Mouse (Mus musculus) inflammation-experienced regulatory T-cells, adult 6 months (primary cell): ENCODE measurements around the gene Olfr2. TPM values are rescaled to one million over a fixed set of nuclear protein-coding genes. Genes with fewer than 3 reads are reported as not detected.
"Not testable (repeated sequence)": the region's sequence is repeated elsewhere in the genome, so short reads cannot be mapped to it uniquely, and the experiment has no call there.

Source experiments
- ATAC-seq: one replicate; pipeline ENCODE4 v1.8.0; 2017
- polyA plus RNA-seq, 3 experiments: library from polyadenylated mRNA; unstranded; fragments of 100-300 nt; shearing (Covaris generic); gene quantifications; one replicate each; pipeline ENCODE4 v1.2.1; 2017

Gene Olfr2
- not detected for polyA plus RNA-seq

- ATAC-seq, result no peak
Observed at GRCm38 (mm10) chr7:107005972-107006371, at the start of gene Olfr2. Gene Olfr2 (minus strand): TSS chr7:107006072.

GRCm38 (mm10) chr7:107047578-107047977 lies 41.7 kb upstream of the Olfr2 start:
- no peak for ATAC-seq

- no peak for ATAC-seq
Observed at GRCm38 (mm10) chr7:107045833-107046232, 40.0 kb upstream of the Olfr2 start.

- ATAC-seq, result no peak
Observed at GRCm38 (mm10) chr7:107044407-107044806, 38.5 kb upstream of the Olfr2 start.

GRCm38 (mm10) chr7:107043136-107043535 lies 37.3 kb upstream of the Olfr2 start:
- no peak for ATAC-seq

- ATAC-seq, result no peak
Observed at GRCm38 (mm10) chr7:107039934-107040563, 34.2 kb upstream of the Olfr2 start.

- ATAC-seq, result no peak
Observed at GRCm38 (mm10) chr7:107030874-107031273, 25.0 kb upstream of the Olfr2 start, which contains the start of gene Olfr713. Gene Olfr713 (plus strand): TSS chr7:107031174.

GRCm38 (mm10) chr7:107004169-107004568 lies 1.7 kb downstream of the Olfr2 start:
- no peak for ATAC-seq

GRCm38 (mm10) chr7:107000798-107001197 lies 5.1 kb downstream of the Olfr2 start:
- no peak for ATAC-seq

- ATAC-seq, result no peak
Observed at GRCm38 (mm10) chr7:106985236-106985635, 20.6 kb downstream of the Olfr2 start.

- ATAC-seq, result no peak
Observed at GRCm38 (mm10) chr7:106975353-106975752, 30.5 kb downstream of the Olfr2 start, which contains the start of gene Olfr711. Gene Olfr711 (minus strand): TSS chr7:106975453.

- ATAC-seq, result not testable (repeated sequence)
Observed at GRCm38 (mm10) chr7:106967503-106967902, 38.4 kb downstream of the Olfr2 start.

GRCm38 (mm10) chr7:106963837-106964236 lies 42.0 kb downstream of the Olfr2 start, which contains the start of gene Olfr6:
Gene Olfr6 (minus strand): TSS chr7:106963937.
- no peak for ATAC-seq

- ATAC-seq, result no peak
Observed at GRCm38 (mm10) chr7:106948212-106948611, 57.7 kb downstream of the Olfr2 start, which contains the start of gene Olfr710. Gene Olfr710 (minus strand): TSS chr7:106948312.

Other genes starting within 250 kb of the Olfr2 start
- gene Olfr699, start 212.9 kb downstream of the Olfr2 start, polyA plus RNA-seq, result under 1 TPM in 1 of 3 experiments, not detected in 2; 0.15 TPM
- gene Olfr700, start 197.2 kb downstream of the Olfr2 start, polyA plus RNA-seq, result not detected
- gene Olfr701, start 191.9 kb downstream of the Olfr2 start, polyA plus RNA-seq, result not detected
- not detected for gene Olfr702, start 172.2 kb downstream of the Olfr2 start, polyA plus RNA-seq
- not detected for gene Olfr703, start 162.7 kb downstream of the Olfr2 start, polyA plus RNA-seq
- not detected for gene Olfr704, start 142.9 kb downstream of the Olfr2 start, polyA plus RNA-seq
- not detected for gene Olfr705, start 129.2 kb downstream of the Olfr2 start, polyA plus RNA-seq
- gene Olfr706, start 117.9 kb downstream of the Olfr2 start, polyA plus RNA-seq, result not detected
- gene Olfr707, start 104.8 kb downstream of the Olfr2 start, polyA plus RNA-seq, result not detected
- not detected for gene Olfr1532-ps1, start 98.1 kb downstream of the Olfr2 start, polyA plus RNA-seq
- not detected for gene Olfr709-ps1, start 73.9 kb downstream of the Olfr2 start, polyA plus RNA-seq
- not detected for gene Olfr710, start 57.8 kb downstream of the Olfr2 start, polyA plus RNA-seq
- not detected for gene Olfr6, start 42.1 kb downstream of the Olfr2 start, polyA plus RNA-seq
- not detected for gene Olfr711, start 30.6 kb downstream of the Olfr2 start, polyA plus RNA-seq
- not detected for gene Olfr713, start 25.1 kb upstream of the Olfr2 start, polyA plus RNA-seq
- not detected for gene Olfr714, start 64.9 kb upstream of the Olfr2 start, polyA plus RNA-seq
- not detected for gene Olfr17, start 87.1 kb upstream of the Olfr2 start, polyA plus RNA-seq
- gene Olfr715b, start 104.3 kb upstream of the Olfr2 start, polyA plus RNA-seq, result under 1 TPM in 1 of 3 experiments, not detected in 2; 0.17 TPM
- not detected for gene Olfr715, start 125.0 kb upstream of the Olfr2 start, polyA plus RNA-seq
- gene Olfr716, start 132.3 kb upstream of the Olfr2 start, polyA plus RNA-seq, result not detected
- gene Nlrp14, start 160.9 kb upstream of the Olfr2 start, polyA plus RNA-seq, result not detected
- not detected for gene Rbmxl2, start 203.4 kb upstream of the Olfr2 start, polyA plus RNA-seq